Mouse (Mus musculus) megakaryocyte, embryonic 14.5 days (primary cell): ENCODE data around the gene Fam129a.

ENCODE experiments used
- FLI1 ChIP-seq: IDR thresholded peaks from 2 replicates; pipeline ENCODE4 v1.6.1; 2012; ENCODE audit warnings: low read length, inconsistent platforms, mixed read lengths
- GATA1 ChIP-seq: IDR thresholded peaks from 3 replicates; pipeline ENCODE4 v1.6.1; 2012; ENCODE audit warnings: mixed read lengths, low read length, inconsistent platforms, borderline replicate concordance

DNA sequence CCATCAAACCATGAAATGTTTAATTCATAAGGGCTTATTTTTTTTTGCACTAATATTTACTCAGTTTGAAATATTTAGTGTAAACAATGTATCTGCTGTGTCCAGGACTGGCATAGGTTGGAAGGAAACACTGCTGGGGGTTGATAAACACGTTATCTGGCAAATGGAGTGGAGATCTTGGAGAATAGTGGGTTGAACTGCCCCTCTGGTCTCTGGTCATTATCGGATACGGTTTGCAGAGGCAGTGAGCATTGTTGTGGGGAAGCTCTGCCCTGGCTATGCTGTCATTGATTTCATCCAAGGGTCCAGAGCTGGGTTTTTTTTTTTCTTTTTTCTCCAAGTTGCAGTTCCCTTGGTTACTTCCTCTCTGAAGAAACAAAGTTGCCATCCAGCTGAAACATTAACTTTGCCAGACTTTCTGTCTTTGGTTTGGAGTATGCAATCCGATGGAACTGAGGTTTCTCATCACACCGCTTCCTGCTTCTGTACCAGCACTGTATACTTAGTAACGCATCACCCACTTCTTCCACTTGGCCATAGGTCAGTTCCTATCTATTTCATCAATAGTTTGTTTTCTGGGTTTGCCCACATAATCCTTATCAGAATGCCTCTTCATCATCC is 26.8 kb downstream of the Fam129a start:
- TF ChIP-seq GATA1, result no peak
- TF ChIP-seq FLI1, result no peak
